Mouse (Mus musculus): ENCODE data around the gene Lrig1.

DNA sequence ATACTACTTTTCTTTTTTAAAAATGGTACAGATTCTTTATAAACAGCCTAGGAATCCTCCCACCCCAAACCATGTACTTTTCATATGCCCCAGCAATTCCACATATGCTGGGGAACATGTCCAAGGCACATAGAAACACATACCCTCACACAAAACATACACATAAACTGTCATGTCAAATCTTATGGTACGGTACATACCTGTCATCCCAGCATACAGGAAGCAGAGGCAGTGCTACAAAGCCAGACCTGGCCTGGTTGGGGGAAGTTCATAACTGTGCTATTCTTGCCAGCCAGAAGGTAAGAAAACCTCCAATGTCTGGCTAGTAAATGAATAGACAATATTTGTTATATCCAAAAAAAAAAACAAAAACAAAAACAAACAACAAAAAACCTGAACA lies 20.7 kb downstream of the Lrig1 start:
- TF ChIP-seq GATA1 (IDR thresholded peaks at IDR 0.05; ENCODE audit: borderline replicate concordance, low read length) = no peak
- TF ChIP-seq FLI1 (IDR thresholded peaks at IDR 0.05; ENCODE audit: low read length) = no peak

All from megakaryocyte, embryonic 14.5 days (primary cell).